Mouse (Mus musculus): ENCODE results near the gene Xylt1.

The Xylt1 gene

GRCm38 (mm10) chr7:117700066-117700465 lies 319.3 kb downstream of the Xylt1 start:
- DNase-seq (ENCODE audit: low spot score in 2 of 2): peak in 1 of 2 experiments; percentile 9

DNA sequence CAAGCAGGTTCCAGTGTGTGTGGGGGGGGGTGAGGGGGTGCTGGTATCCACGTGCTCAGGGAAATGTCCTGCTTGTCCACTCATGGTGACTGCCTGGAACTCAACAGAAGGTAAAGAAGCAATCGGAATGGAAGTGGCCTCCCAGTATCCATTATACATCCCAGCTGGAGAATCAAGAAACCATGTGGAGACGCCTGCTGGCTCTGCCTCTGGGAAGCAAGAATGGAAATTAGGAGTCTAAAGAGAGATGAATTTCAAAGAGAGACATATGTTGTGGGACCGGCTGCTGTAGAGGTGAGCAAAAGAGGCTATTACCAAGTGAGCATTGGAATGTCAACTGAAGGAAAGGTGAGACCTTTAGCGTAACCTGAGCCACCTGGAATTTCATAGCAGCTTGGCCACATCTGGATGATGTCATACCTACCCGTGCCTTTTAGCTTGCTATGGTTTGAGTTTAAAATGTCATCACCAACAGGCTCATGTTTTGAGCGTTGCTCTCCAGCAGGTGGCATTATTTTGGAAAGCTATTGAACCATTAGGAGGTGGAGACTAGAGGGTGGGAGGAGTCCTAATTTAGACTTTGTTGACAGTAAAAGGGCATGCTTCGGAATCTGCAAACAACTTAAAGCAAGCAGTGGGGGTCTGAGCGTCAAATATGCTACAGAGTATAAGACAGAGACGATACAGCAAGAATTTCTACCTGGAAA lies 329.3 kb downstream of the Xylt1 start:
- no peak for DNase-seq (ENCODE audit: low spot score in 2 of 2)

GRCm38 (mm10) chr7:117716876-117717408 lies 336.2 kb downstream of the Xylt1 start:
- no peak for DNase-seq (ENCODE audit: low spot score in 2 of 2)

- no peak for DNase-seq (ENCODE audit: low spot score in 2 of 2)
Observed at GRCm38 (mm10) chr7:117720426-117720825, 339.6 kb downstream of the Xylt1 start.
